In the genomic region with DNA sequence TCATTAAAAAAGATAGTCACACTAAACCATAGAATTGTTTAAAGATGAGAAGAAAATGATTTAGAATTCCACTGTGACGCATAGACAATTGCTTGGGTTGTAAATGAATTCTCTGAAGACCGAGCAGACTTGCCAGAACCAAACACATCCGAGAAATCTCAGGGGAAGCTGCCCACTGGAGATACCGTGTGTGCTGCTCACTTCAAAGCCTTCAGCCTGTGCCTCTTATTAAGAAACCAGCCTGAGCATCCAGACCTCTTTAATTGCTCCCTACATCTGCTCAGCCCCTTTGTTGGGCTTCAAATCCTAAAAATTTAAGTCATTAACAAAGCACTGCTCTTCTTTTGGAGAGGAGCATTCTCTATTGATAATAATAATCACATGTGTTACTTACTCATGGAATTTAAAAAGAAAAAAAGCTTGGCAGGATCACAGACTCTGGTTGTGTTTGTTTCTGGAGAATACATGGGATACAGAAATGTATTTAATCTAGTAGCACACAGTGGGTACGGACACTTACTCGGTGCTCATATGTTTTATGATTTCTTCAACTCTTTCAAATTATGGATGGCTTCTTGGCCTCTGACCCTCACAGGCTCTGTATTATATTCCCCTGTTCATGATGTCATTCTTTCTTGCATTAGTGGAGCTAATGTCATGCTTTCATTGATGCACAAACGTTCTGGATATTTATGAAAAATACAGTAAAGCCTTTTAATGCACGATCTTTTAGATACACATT, we compare ENCODE assay signal across 21 mouse cellular contexts.
DNase-seq lines count a peak whose midpoint lies in the region; ATAC-seq lines count a peak whose summit lies in the region.
"Had no signal": no experiment of that assay in that cellular context is flagged by ENCODE, and none has a peak within 500 bp of the region (broad histone marks: within the 10 kb centered on the region; RNA-seq: fewer than 3 reads in every experiment).

No protein-coding gene starts in this region.

- H3K27ac ChIP-seq in embryonic facial prominence, embryonic 14.5 days (replicated peaks; ENCODE audit: low read depth, low read length) = no peak overlapping the region
- H3K27ac ChIP-seq in embryonic facial prominence, embryonic 10.5 days (replicated peaks) = no peak overlapping the region
- no peak overlapping the region for H3K27ac ChIP-seq in forebrain, embryonic 14.5 days (ENCODE audit: low read depth, low read length)
- no peak overlapping the region for H3K27ac ChIP-seq in forebrain, embryonic 10.5 days
- no peak overlapping the region for H3K27ac ChIP-seq in midbrain, embryonic 13.5 days
- H3K27ac ChIP-seq: heart, embryonic 13.5 days; hindbrain, embryonic 12.5 days had no signal

- intact Hi-C loops in heart, postnatal 14 days (cut with DNase I) = loop anchor here (10.0 kb wide), 1 partner anchor 679 kb away; a partner anchor contains a TSS

- H3K4me2 ChIP-seq in embryonic facial prominence, embryonic 14.5 days (ENCODE audit: low read depth, low read length) = no peak overlapping the region
- H3K4me2 ChIP-seq in forebrain, embryonic 14.5 days (ENCODE audit: low read length) = no peak overlapping the region
- no peak overlapping the region for H3K4me2 ChIP-seq in midbrain, embryonic 13.5 days (replicated peaks)
- H3K4me2 ChIP-seq: heart, embryonic 13.5 days; hindbrain, embryonic 12.5 days had no signal

- ATAC-seq in embryonic facial prominence, embryonic 14.5 days (ENCODE audit: low read depth) = no peak
- peak; percentile 32; the same call in 1 of the 2 replicates for ATAC-seq in forebrain, embryonic 14.5 days
- ATAC-seq in midbrain, embryonic 13.5 days = peak; percentile 71
- ATAC-seq: CD4-positive, CD25-positive, alpha-beta regulatory T cell, adult 4 months; hindbrain, embryonic 16.5 days; inflammation-experienced regulatory T-cells, adult 6 months; intestine, postnatal 0 days had no signal

- H3K27me3 ChIP-seq in embryonic facial prominence, embryonic 14.5 days (replicated peaks; ENCODE audit: control insufficient read depth, insufficient read depth, low read length) = no peaks in the 10 kb centered on the region
- no peaks in the 10 kb centered on the region for H3K27me3 ChIP-seq in embryonic facial prominence, embryonic 10.5 days (replicated peaks; ENCODE audit: low read depth, poor library complexity, severe bottlenecking)
- no peaks in the 10 kb centered on the region for H3K27me3 ChIP-seq in forebrain, embryonic 14.5 days (replicated peaks; ENCODE audit: control insufficient read depth, insufficient read depth, low read length)
- no peaks in the 10 kb centered on the region for H3K27me3 ChIP-seq in forebrain, embryonic 10.5 days (ENCODE audit: poor library complexity, severe bottlenecking)
- no peaks in the 10 kb centered on the region for H3K27me3 ChIP-seq in midbrain, embryonic 13.5 days
- H3K27me3 ChIP-seq: heart, embryonic 13.5 days; hindbrain, embryonic 12.5 days had no signal

- no peaks in the 10 kb centered on the region for H3K36me3 ChIP-seq in embryonic facial prominence, embryonic 14.5 days (ENCODE audit: control insufficient read depth, insufficient read depth, low read length)
- H3K36me3 ChIP-seq in embryonic facial prominence, embryonic 10.5 days (replicated peaks) = no peaks in the 10 kb centered on the region
- no peaks in the 10 kb centered on the region for H3K36me3 ChIP-seq in forebrain, embryonic 14.5 days (ENCODE audit: control insufficient read depth, insufficient read depth, low read length)
- no peaks in the 10 kb centered on the region for H3K36me3 ChIP-seq in forebrain, embryonic 10.5 days (replicated peaks)
- no peaks in the 10 kb centered on the region for H3K36me3 ChIP-seq in midbrain, embryonic 13.5 days
- H3K36me3 ChIP-seq: G1E; heart, embryonic 13.5 days; hindbrain, embryonic 12.5 days had no signal

- peak; percentile 23 for DNase-seq in embryonic facial prominence, embryonic 14.5 days (ENCODE audit: low spot score)
- no peak for DNase-seq in embryonic facial prominence, embryonic 10.5 days (ENCODE audit: low spot score)
- peak; percentile 19 for DNase-seq in forebrain, embryonic 14.5 days (ENCODE audit: low spot score)
- DNase-seq in forebrain, embryonic 10.5 days (ENCODE audit: extremely low spot score, low spot score) = no peak
- no peak for DNase-seq in layer of hippocampus, adult 8-10 months (ENCODE audit: low spot score in 2 of 2)
- DNase-seq in heart, postnatal 14 days = no peak
- DNase-seq: adrenal gland, postnatal 10 days; B cell, adult 2 months; cerebellum, adult 2 months; cerebellum, postnatal 10 days; gastrocnemius, postnatal 36 days; heart, adult 11 months; heart, postnatal 4 days had no signal

- WGBS in embryonic facial prominence, embryonic 14.5 days = 51% methylated on average over 8 of the region's 8 CpGs
- 65% methylated on average over 8 of the region's 8 CpGs for WGBS in embryonic facial prominence, embryonic 10.5 days
- WGBS in forebrain, embryonic 14.5 days = 54% methylated on average over 8 of the region's 8 CpGs
- 72% methylated on average over 8 of the region's 8 CpGs for WGBS in forebrain, embryonic 10.5 days
- 57% methylated on average over 8 of the region's 8 CpGs for WGBS in midbrain, embryonic 13.5 days

- H3K4me3 ChIP-seq in embryonic facial prominence, embryonic 14.5 days (ENCODE audit: low read depth, low read length) = no peak overlapping the region
- H3K4me3 ChIP-seq in embryonic facial prominence, embryonic 10.5 days = no peak overlapping the region
- H3K4me3 ChIP-seq in forebrain, embryonic 14.5 days (ENCODE audit: low read depth, low read length) = no peak overlapping the region
- no peak overlapping the region for H3K4me3 ChIP-seq in forebrain, embryonic 10.5 days
- no peak overlapping the region for H3K4me3 ChIP-seq in midbrain, embryonic 13.5 days (replicated peaks)
- H3K4me3 ChIP-seq: heart, embryonic 13.5 days; hindbrain, embryonic 12.5 days had no signal

- H3K9ac ChIP-seq in embryonic facial prominence, embryonic 14.5 days (ENCODE audit: low read depth, low read length) = no peak overlapping the region
- no peak overlapping the region for H3K9ac ChIP-seq in forebrain, embryonic 14.5 days (ENCODE audit: low read length)
- H3K9ac ChIP-seq in midbrain, embryonic 13.5 days (replicated peaks) = no peak overlapping the region
- H3K9ac ChIP-seq: heart, embryonic 13.5 days; hindbrain, embryonic 12.5 days had no signal

- no peaks in the 10 kb centered on the region for H3K9me3 ChIP-seq in embryonic facial prominence, embryonic 14.5 days (ENCODE audit: control insufficient read depth, low read length)
- no peaks in the 10 kb centered on the region for H3K9me3 ChIP-seq in embryonic facial prominence, embryonic 10.5 days
- H3K9me3 ChIP-seq in forebrain, embryonic 14.5 days (replicated peaks; ENCODE audit: control insufficient read depth, low read length) = no peaks in the 10 kb centered on the region
- no peaks in the 10 kb centered on the region for H3K9me3 ChIP-seq in forebrain, embryonic 10.5 days
- no peaks in the 10 kb centered on the region for H3K9me3 ChIP-seq in midbrain, embryonic 13.5 days
- H3K9me3 ChIP-seq: G1E; heart, embryonic 13.5 days; hindbrain, embryonic 12.5 days had no signal

- H3K4me1 ChIP-seq in embryonic facial prominence, embryonic 14.5 days (ENCODE audit: control insufficient read depth, insufficient read depth, low read length) = no peaks in the 10 kb centered on the region
- H3K4me1 ChIP-seq in embryonic facial prominence, embryonic 10.5 days = no peaks in the 10 kb centered on the region
- no peaks in the 10 kb centered on the region for H3K4me1 ChIP-seq in forebrain, embryonic 14.5 days (ENCODE audit: control insufficient read depth, insufficient read depth, low read length)
- H3K4me1 ChIP-seq in forebrain, embryonic 10.5 days = no peaks in the 10 kb centered on the region
- peaks cover 5% of the 10 kb centered on the region; the same call in 1 of the 2 replicates for H3K4me1 ChIP-seq in midbrain, embryonic 13.5 days (replicated peaks)
- H3K4me1 ChIP-seq: heart, embryonic 13.5 days; hindbrain, embryonic 12.5 days had no signal

Comparison
In these comparisons a context has a peak if more than half of its experiments do, and no peak if none do; other contexts are left out.
1. DNase-seq: peak in embryonic facial prominence, embryonic 14.5 days (single experiment) and forebrain, embryonic 14.5 days (single experiment); none in embryonic facial prominence, embryonic 10.5 days (single experiment), forebrain, embryonic 10.5 days (single experiment), layer of hippocampus, adult 8-10 months (0 of 2) and heart, postnatal 14 days (0 of 2).